Mouse (Mus musculus) neural tube, embryonic 11.5 days (tissue): Measurements from ENCODE around the gene Otogl. TPM values are rescaled to one million over a fixed set of nuclear protein-coding genes. Genes with fewer than 3 reads are reported as not detected.

Experiments used
- ATAC-seq: fragments of 200-750 bp; cut with Nextera tagmentation; 2 replicates; pipeline ENCODE4 v1.8.0; 2017; ENCODE audit warnings: moderate number of reproducible peaks, mild to moderate bottlenecking, moderate TSS enrichment, moderate library complexity; ENCODE audit not compliant: insufficient read depth, low FRiP score, low TSS enrichment
- DNase-seq: peaks from one replicate; pipeline ENCODE4 v3.0.0-alpha.2; 2015; ENCODE audit warnings: low spot score
- H3K27ac ChIP-seq: fragments of 300-500 bp; sonication (generic); 2 replicates; pipeline ENCODE4 v1.5.1; 2014; ENCODE audit warnings: low read depth, mild to moderate bottlenecking, low read length
- H3K27me3 ChIP-seq: fragments of 300-500 bp; sonication (generic); 2 replicates; pipeline ENCODE4 v1.6.1; 2014; ENCODE audit warnings: mild to moderate bottlenecking, low read length, mixed read lengths; ENCODE audit not compliant: control insufficient read depth, insufficient read depth
- H3K36me3 ChIP-seq: fragments of 300-500 bp; sonication (generic); 2 replicates; pipeline ENCODE4 v1.6.1; 2014; ENCODE audit warnings: mild to moderate bottlenecking, low read length, moderate library complexity, mixed read lengths; ENCODE audit not compliant: control insufficient read depth, insufficient read depth
- H3K4me1 ChIP-seq: fragments of 300-500 bp; sonication (generic); 2 replicates; pipeline ENCODE4 v1.6.1; 2014; ENCODE audit warnings: low read length, mixed read lengths; ENCODE audit not compliant: control insufficient read depth, insufficient read depth
- H3K4me2 ChIP-seq: fragments of 300-500 bp; sonication (generic); 2 replicates; pipeline ENCODE4 v1.6.1; 2014; ENCODE audit warnings: low read depth, mild to moderate bottlenecking, moderate library complexity
- H3K4me3 ChIP-seq: fragments of 300-500 bp; sonication (generic); 2 replicates; pipeline ENCODE4 v1.5.1; 2014; ENCODE audit warnings: low read depth, low read length
- H3K9ac ChIP-seq: fragments of 300-500 bp; sonication (generic); 2 replicates; pipeline ENCODE4 v1.6.1; 2014; ENCODE audit warnings: mild to moderate bottlenecking, low read length
- H3K9me3 ChIP-seq: fragments of 300-500 bp; sonication (generic); 2 replicates; pipeline ENCODE4 v1.6.1; 2016; ENCODE audit warnings: low read length; ENCODE audit not compliant: control insufficient read depth
- WGBS: fragments of 180-500 bp; shearing (Covaris S2); extraction: QIAGEN DNeasy Blood & Tissue Kit; methylation state at CpG from one replicate; pipeline ENCODE4 v1.1.7; 2014; 5-methylcytosine and 5-hydroxymethylcytosine counted together
- polyA plus RNA-seq: library from polyadenylated mRNA; unstranded; fragments of >200 nt; fragmentation: Nextera tagmentation; extraction: Ambion mirVana; gene quantifications from 2 replicates; pipeline ENCODE4 v1.2.1, GENCODE M21; 2014

Otogl gene
- polyA plus RNA-seq = not detected in 2 replicates

DNA sequence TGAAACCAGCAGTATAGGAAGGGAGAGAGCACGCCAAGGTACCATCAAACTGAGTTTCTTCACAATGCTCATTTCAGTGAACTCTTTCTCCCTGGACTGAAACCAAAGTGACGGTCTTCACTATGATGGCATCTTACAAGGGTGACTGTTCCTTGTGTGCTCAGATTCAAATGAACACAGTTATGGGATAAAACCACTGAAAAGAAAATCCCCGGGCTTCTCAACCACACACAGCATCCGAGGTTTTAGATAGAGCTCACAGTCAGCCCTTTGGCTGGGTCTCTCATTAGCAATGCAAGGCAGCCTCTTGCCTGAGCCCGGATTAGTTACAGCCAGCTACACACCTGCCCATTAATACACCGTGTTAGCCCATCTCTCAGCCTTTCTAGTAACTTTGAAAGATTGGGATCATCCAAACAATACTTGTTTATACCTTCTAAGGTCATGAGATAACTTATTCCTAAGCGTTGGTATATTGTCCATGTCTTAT, at the start of gene Otogl:
TSS of gene Otogl (minus strand) at position 51 of the 490 bp plus-strand sequence.
- no peak for DNase-seq
- 58% methylated on average over 7 of the region's 7 CpGs for WGBS
- Histone ChIP-seq H3K27ac (no peak within 1 kb of the TSS), H3K36me3 (no peaks in the 10 kb centered on the region), H3K9me3 (no peaks in the 10 kb centered on the region), H3K4me3 (no peak within 1 kb of the TSS), H3K27me3 (no peaks in the 10 kb centered on the region), H3K4me2 (no peak within 1 kb of the TSS), H3K9ac (no peak within 1 kb of the TSS), H3K4me1 (no peaks in the 10 kb centered on the region)
- ATAC-seq = no peak

DNA sequence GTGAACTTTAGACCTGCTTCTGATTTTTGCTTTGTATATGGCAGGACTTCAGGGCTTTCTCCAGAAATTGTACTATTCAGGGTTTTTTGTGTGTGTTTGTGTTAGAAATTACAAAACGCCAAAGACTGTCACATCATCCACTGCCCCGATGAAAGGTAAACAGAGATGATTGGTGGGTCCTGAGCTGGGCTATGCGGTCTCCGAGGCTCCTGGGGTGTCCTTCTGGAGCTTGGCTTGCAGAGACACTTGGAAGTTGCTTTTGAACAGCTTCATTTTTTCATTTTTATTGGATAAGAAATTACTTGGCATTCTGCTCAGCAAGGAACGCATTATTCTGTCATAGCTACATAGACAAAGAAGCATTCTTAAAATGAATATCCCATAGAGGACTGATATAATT, 44.7 kb upstream of the Otogl start:
- Histone ChIP-seq H3K27me3 (no peaks in the 10 kb centered on the region), H3K27ac (no peak overlapping the region), H3K4me3 (no peak overlapping the region), H3K4me1 (no peaks in the 10 kb centered on the region), H3K9me3 (no peaks in the 10 kb centered on the region), H3K9ac (no peak overlapping the region), H3K36me3 (no peaks in the 10 kb centered on the region), H3K4me2 (no peak overlapping the region)
- 75% methylated on average over 5 of the region's 5 CpGs for WGBS
- DNase-seq = no peak
- ATAC-seq = no peak

GRCm38 (mm10) chr10:107954444-107954843, 42.5 kb upstream of the Otogl start:
- WGBS = 79% methylated on average over 6 of the region's 6 CpGs
- no peak for ATAC-seq
- Histone ChIP-seq H3K36me3 (no peaks in the 10 kb centered on the region), H3K27ac (no peak overlapping the region), H3K9me3 (no peaks in the 10 kb centered on the region), H3K27me3 (no peaks in the 10 kb centered on the region), H3K4me2 (no peak overlapping the region), H3K4me1 (no peaks in the 10 kb centered on the region), H3K9ac (no peak overlapping the region), H3K4me3 (no peak overlapping the region)
- DNase-seq = no peak

- no peak overlapping the region for H3K4me3 ChIP-seq
- 85% methylated on average over 6 of the region's 6 CpGs for WGBS
- H3K36me3 ChIP-seq = no peaks in the 10 kb centered on the region
- H3K4me1 ChIP-seq = no peaks in the 10 kb centered on the region
- H3K27me3 ChIP-seq = no peaks in the 10 kb centered on the region
- no peak overlapping the region for H3K27ac ChIP-seq
- H3K9ac ChIP-seq = no peak overlapping the region
- H3K9me3 ChIP-seq = no peaks in the 10 kb centered on the region
- ATAC-seq (no peak), DNase-seq (no peak)
- no peak overlapping the region for H3K4me2 ChIP-seq
Measured at GRCm38 (mm10) chr10:107951596-107951995, 39.7 kb upstream of the Otogl start.

DNA sequence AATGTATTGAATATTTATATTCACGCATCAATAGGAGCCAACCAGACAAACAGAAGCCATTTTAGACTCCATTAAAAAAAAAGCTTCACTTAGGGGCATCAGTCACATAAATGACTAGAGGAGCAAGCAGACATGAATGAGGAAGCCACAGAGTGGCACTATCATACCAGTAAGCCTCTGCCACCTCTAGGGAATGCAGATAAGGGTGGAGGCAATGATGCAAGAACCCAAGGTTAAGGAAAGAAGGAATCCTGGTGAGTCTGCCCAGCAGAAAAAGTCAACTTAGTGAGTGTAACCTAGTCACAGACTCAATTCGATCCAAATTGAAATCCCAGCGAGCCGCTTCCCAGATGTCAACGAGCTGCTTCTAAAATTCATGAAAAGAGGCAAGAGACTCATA, 38.0 kb upstream of the Otogl start:
- H3K4me3 ChIP-seq = no peak overlapping the region
- DNase-seq (no peak), ATAC-seq (no peak)
- no peak overlapping the region for H3K4me2 ChIP-seq
- H3K27me3 ChIP-seq = no peaks in the 10 kb centered on the region
- WGBS = 93% methylated on average over 5 of the region's 5 CpGs
- no peaks in the 10 kb centered on the region for H3K4me1 ChIP-seq
- H3K36me3 ChIP-seq = no peaks in the 10 kb centered on the region
- H3K9ac ChIP-seq = no peak overlapping the region
- H3K27ac ChIP-seq = no peak overlapping the region
- H3K9me3 ChIP-seq = no peaks in the 10 kb centered on the region

- no peak overlapping the region for H3K4me2 ChIP-seq
- no peaks in the 10 kb centered on the region for H3K9me3 ChIP-seq
- 83% methylated on average over 8 of the region's 8 CpGs for WGBS
- ATAC-seq (no peak), DNase-seq (no peak)
- no peak overlapping the region for H3K27ac ChIP-seq
- H3K4me1 ChIP-seq = no peaks in the 10 kb centered on the region
- H3K36me3 ChIP-seq = no peaks in the 10 kb centered on the region
- no peak overlapping the region for H3K9ac ChIP-seq
- no peaks in the 10 kb centered on the region for H3K27me3 ChIP-seq
- H3K4me3 ChIP-seq = no peak overlapping the region
Measured at GRCm38 (mm10) chr10:107948647-107949046, 36.7 kb upstream of the Otogl start.

DNA sequence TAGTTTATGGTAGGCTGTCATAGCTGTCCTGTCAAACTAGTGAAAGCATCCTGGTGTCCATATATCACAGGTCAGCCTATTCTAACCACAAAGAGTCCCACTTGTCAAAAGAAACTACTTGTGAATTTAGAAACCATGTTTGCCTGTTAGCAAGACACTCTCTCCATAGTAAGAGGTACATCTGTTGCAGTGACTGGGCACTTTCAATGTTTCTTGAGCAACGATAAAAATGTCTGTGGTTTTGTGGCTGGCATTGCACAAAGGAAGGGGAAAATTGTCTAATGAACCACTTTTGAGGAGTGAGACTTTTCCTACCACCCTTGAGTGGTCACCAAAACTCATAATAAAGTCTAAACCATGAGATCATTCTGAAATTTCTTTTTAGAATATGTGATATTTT, 36.1 kb upstream of the Otogl start:
- Histone ChIP-seq H3K4me2 (no peak overlapping the region), H3K27me3 (no peaks in the 10 kb centered on the region), H3K4me3 (no peak overlapping the region), H3K4me1 (no peaks in the 10 kb centered on the region), H3K27ac (no peak overlapping the region), H3K36me3 (no peaks in the 10 kb centered on the region), H3K9me3 (no peaks in the 10 kb centered on the region), H3K9ac (no peak overlapping the region)
- ATAC-seq (no peak), DNase-seq (no peak)
- whole genome bisulfite sequencing = 83% methylated on average over 1 of the region's 1 CpGs

DNA sequence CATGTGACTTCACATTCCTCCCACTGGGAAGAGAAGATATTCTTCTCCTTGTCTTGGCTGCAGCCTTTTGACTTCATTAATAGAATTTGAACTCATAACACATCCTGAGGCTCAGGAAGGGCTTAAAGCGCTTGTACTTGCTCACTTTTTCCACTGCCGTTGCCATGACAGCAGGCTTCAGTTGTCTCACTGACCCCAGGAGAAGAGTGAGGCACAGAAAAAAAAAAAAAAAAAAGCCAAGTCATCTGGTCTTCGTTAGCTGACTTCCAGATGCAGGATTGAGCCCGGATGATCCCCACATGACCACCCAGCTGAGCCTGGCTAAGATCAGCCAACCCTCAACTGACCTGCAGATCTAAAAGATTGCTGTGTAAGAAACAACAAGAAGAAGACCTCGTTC, 34.4 kb upstream of the Otogl start:
- no peak for DNase-seq

GRCm38 (mm10) chr10:107943859-107944258, 31.9 kb upstream of the Otogl start:
- H3K4me3 ChIP-seq = no peak overlapping the region
- no peaks in the 10 kb centered on the region for H3K36me3 ChIP-seq
- H3K4me1 ChIP-seq = no peaks in the 10 kb centered on the region
- no peak overlapping the region for H3K9ac ChIP-seq
- ATAC-seq (no peak), DNase-seq (no peak)
- no peaks in the 10 kb centered on the region for H3K27me3 ChIP-seq
- no peak overlapping the region for H3K4me2 ChIP-seq
- WGBS = 78% methylated on average over 3 of the region's 3 CpGs
- no peaks in the 10 kb centered on the region for H3K9me3 ChIP-seq
- H3K27ac ChIP-seq = no peak overlapping the region

More for the DNA sequence above, 34.4 kb upstream of the Otogl start:
- Histone ChIP-seq H3K27ac (no peak overlapping the region), H3K4me3 (no peak overlapping the region), H3K4me1 (no peaks in the 10 kb centered on the region), H3K4me2 (no peak overlapping the region), H3K27me3 (no peaks in the 10 kb centered on the region), H3K9ac (no peak overlapping the region), H3K9me3 (no peaks in the 10 kb centered on the region), H3K36me3 (no peaks in the 10 kb centered on the region)
- 53% methylated on average over 5 of the region's 5 CpGs for WGBS
- ATAC-seq = no peak
